Comparison of ENCODE assay signal across 10 mouse cellular contexts in the genomic region with DNA sequence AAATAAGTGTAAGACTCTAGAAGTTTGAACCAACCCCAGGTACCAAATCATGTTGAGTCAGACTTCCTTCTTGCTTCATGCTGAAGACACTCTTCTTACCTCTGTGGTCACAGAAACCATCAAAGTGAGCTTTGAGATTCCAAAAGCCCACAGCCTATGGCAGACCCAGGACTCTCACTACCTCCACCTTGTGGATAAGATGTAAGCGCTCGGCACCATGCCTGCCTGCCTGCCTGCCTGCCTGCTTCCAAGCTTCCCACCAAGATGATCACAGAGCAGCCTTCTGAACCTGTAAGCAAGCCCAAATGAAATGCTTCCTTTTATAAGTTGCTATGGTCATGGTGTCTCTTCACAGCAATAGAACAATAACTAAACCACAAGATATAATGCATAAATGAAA. TPM values are rescaled to one million over a fixed set of nuclear protein-coding genes. Genes with fewer than 3 reads are reported as not detected.
DNase-seq lines count a peak whose midpoint lies in the region; ATAC-seq and TF ChIP-seq lines count a peak whose summit lies in the region.
"Not testable (repeated sequence)": the region's sequence is repeated elsewhere in the genome, so short reads cannot be mapped to it uniquely, and the experiment has no call there.
"Had no signal": no experiment of that assay in that cellular context is flagged by ENCODE, and none has a peak within 500 bp of the region (broad histone marks: within the 10 kb centered on the region; RNA-seq: fewer than 3 reads in every experiment).

No protein-coding gene starts in this region.

- H3K4me1 ChIP-seq in heart, postnatal 0 days (ENCODE audit: control insufficient read depth, insufficient read depth); kidney, embryonic 14.5 days (ENCODE audit: control insufficient read depth, insufficient read depth, low read length); liver, embryonic 11.5 days (replicated peaks; ENCODE audit: control insufficient read depth, insufficient read depth, low read length); midbrain, embryonic 11.5 days (ENCODE audit: control insufficient read depth, insufficient read depth, low read length): not testable (repeated sequence)

- not testable (repeated sequence) for TF ChIP-seq EP300 in heart, postnatal 0 days (IDR thresholded peaks at IDR 0.05; ENCODE audit: low read depth)

- peak; percentile 56 to 58 for DNase-seq in B cell, adult 2 months
- DNase-seq in adrenal gland, postnatal 36 days = peak; percentile 42 to 64
- DNase-seq in embryo, embryonic 11 days = peak; percentile 23
- DNase-seq in heart, postnatal 0 days (ENCODE audit: low spot score); liver, embryonic 11.5 days (ENCODE audit: low spot score); midbrain, embryonic 11.5 days (ENCODE audit: low spot score, missing footprints): not testable (repeated sequence)
- DNase-seq in spleen, adult 18-20 months = peak; percentile 12 to 39

- not testable (repeated sequence) for H3K36me3 ChIP-seq in heart, postnatal 0 days (replicated peaks; ENCODE audit: control insufficient read depth, insufficient read depth, low read length); kidney, embryonic 14.5 days (ENCODE audit: control insufficient read depth, insufficient read depth, low read length); liver, embryonic 11.5 days (ENCODE audit: control insufficient read depth, insufficient read depth, low read length); midbrain, embryonic 11.5 days (ENCODE audit: control insufficient read depth, insufficient read depth, low read length)

- ATAC-seq in heart, postnatal 0 days (ENCODE audit: insufficient read depth, low read depth) = not testable (repeated sequence)
- peak; percentile 33; the same call in 1 of the 2 replicates for ATAC-seq in kidney, embryonic 14.5 days (ENCODE audit: low FRiP score, low TSS enrichment)
- peak; percentile 25; the same call in 1 of the 2 replicates for ATAC-seq in liver, embryonic 11.5 days (replicated peaks; ENCODE audit: low FRiP score)
- peak; percentile 22; the same call in 1 of the 2 replicates for ATAC-seq in midbrain, embryonic 11.5 days (ENCODE audit: low FRiP score)

- 17% methylated on average over 2 of the region's 2 CpGs for WGBS in heart, postnatal 0 days
- 33% methylated on average over 2 of the region's 2 CpGs for WGBS in kidney, embryonic 14.5 days
- 40% methylated on average over 2 of the region's 2 CpGs for WGBS in liver, embryonic 11.5 days
- WGBS in midbrain, embryonic 11.5 days = 14% methylated on average over 2 of the region's 2 CpGs

- not testable (repeated sequence) for H3K9ac ChIP-seq in heart, postnatal 0 days (replicated peaks; ENCODE audit: low read depth, low read length); kidney, embryonic 14.5 days (ENCODE audit: low read depth, low read length); liver, embryonic 11.5 days (ENCODE audit: low read depth, low read length); midbrain, embryonic 11.5 days (ENCODE audit: low read length)

- H3K27me3 ChIP-seq in heart, postnatal 0 days (ENCODE audit: control insufficient read depth, insufficient read depth, low read length); kidney, embryonic 14.5 days (ENCODE audit: control insufficient read depth, insufficient read depth, low read length); liver, embryonic 11.5 days (replicated peaks; ENCODE audit: control insufficient read depth, insufficient read depth, low read length); midbrain, embryonic 11.5 days (ENCODE audit: control insufficient read depth, insufficient read depth, low read length): not testable (repeated sequence)

- 0 out of 2 replicates have a peak, but pooled peaks have one; percentile 14 for TF ChIP-seq CTCF in heart, postnatal 0 days (IDR thresholded peaks at IDR 0.05; ENCODE audit: low read depth)

- not testable (repeated sequence) for H3K9me3 ChIP-seq in heart, postnatal 0 days (replicated peaks; ENCODE audit: control insufficient read depth, low read length); kidney, embryonic 14.5 days (ENCODE audit: control insufficient read depth, low read length); liver, embryonic 11.5 days (ENCODE audit: control insufficient read depth, low read length); midbrain, embryonic 11.5 days (ENCODE audit: control insufficient read depth, low read length)

- H3K4me2 ChIP-seq in heart, postnatal 0 days (ENCODE audit: low read depth, low read length); kidney, embryonic 14.5 days (replicated peaks; ENCODE audit: low read depth, low read length); liver, embryonic 11.5 days; midbrain, embryonic 11.5 days: not testable (repeated sequence)

- not testable (repeated sequence) for H3K27ac ChIP-seq in heart, postnatal 0 days (ENCODE audit: low read depth); kidney, embryonic 14.5 days (ENCODE audit: low read depth, low read length); liver, embryonic 11.5 days (ENCODE audit: low read depth, low read length); midbrain, embryonic 11.5 days (ENCODE audit: low read depth, low read length)

- not testable (repeated sequence) for H3K4me3 ChIP-seq in heart, postnatal 0 days (ENCODE audit: low read depth, low read length); kidney, embryonic 14.5 days (ENCODE audit: low read length); liver, embryonic 11.5 days (ENCODE audit: low read depth, low read length); midbrain, embryonic 11.5 days (ENCODE audit: low read depth, low read length)

RNA-seq across cellular contexts. Expression of gene Mthfsl, which starts 2.0 kb away (rescaled TPM):
- 10 to 100 TPM; 30.6 to 38.7 TPM for total RNA-seq in adrenal gland, postnatal 36 days (2021)
- 2.8 and 6.9 TPM in 2 replicates for total RNA-seq in heart, postnatal 0 days (2014; rRNA removed; ENCODE audit: low replicate concordance)
- 40.2 and 40.6 TPM in 2 replicates for polyA plus RNA-seq in heart, postnatal 0 days (2015; fragmentation: Nextera tagmentation; extraction: Ambion mirVana)
- polyA plus RNA-seq in kidney, embryonic 14.5 days (2014; fragmentation: Nextera tagmentation; extraction: Ambion mirVana) = 39.1 and 52.7 TPM in 2 replicates
- 30.7 and 33.4 TPM in 2 replicates for polyA plus RNA-seq in liver, embryonic 11.5 days (2014; fragmentation: Nextera tagmentation; extraction: Ambion mirVana)
- 21.8 and 26.6 TPM in 2 replicates for polyA plus RNA-seq in midbrain, embryonic 11.5 days (2014; fragmentation: Nextera tagmentation; extraction: Ambion mirVana)

RNA-seq across cellular contexts. Expression of gene Bcl2a1d, which starts 13.6 kb away (rescaled TPM):
- total RNA-seq in adrenal gland, postnatal 36 days (2021) = 1 to 10 TPM in 1 of 2 experiments, under 1 TPM in 1; 0.53 to 1.3 TPM
- not detected in 2 replicates for total RNA-seq in heart, postnatal 0 days (2014; rRNA removed; ENCODE audit: low replicate concordance)
- 0.44 TPM in 1 of 2 replicates, not detected in the other for polyA plus RNA-seq in heart, postnatal 0 days (2015; fragmentation: Nextera tagmentation; extraction: Ambion mirVana)
- not detected in 2 replicates for polyA plus RNA-seq in kidney, embryonic 14.5 days (2014; fragmentation: Nextera tagmentation; extraction: Ambion mirVana)
- polyA plus RNA-seq in liver, embryonic 11.5 days (2014; fragmentation: Nextera tagmentation; extraction: Ambion mirVana) = 0.29 TPM in 1 of 2 replicates, not detected in the other
- polyA plus RNA-seq in midbrain, embryonic 11.5 days (2014; fragmentation: Nextera tagmentation; extraction: Ambion mirVana) = not detected in 2 replicates
- polyA plus RNA-seq: limb, embryonic 15.5 days; neural tube, embryonic 15.5 days had no signal
